In genomic region chr16:50242444-50242843, GRCm38 (mm10) we compare ENCODE assay signal across 18 mouse cellular contexts.
DNase-seq lines count a peak whose midpoint lies in the region; ATAC-seq and TF ChIP-seq lines count a peak whose summit lies in the region.
"Had no signal": no experiment of that assay in that cellular context is flagged by ENCODE, and none has a peak within 500 bp of the region (broad histone marks: within the 10 kb centered on the region; RNA-seq: fewer than 3 reads in every experiment).

No protein-coding gene starts in this region.

- ATAC-seq in intestine, postnatal 0 days: no peak
- no peak for ATAC-seq in intestine, embryonic 15.5 days
- ATAC-seq in liver, postnatal 0 days: no peak
- no peak for ATAC-seq in liver, embryonic 11.5 days (replicated peaks; ENCODE audit: low FRiP score)
- ATAC-seq: activated CD4-positive, CD25-positive, alpha-beta regulatory T cell, adult 4 months; forebrain, embryonic 13.5 days; inflammation-experienced regulatory T-cells, adult 6 months; midbrain, embryonic 13.5 days had no signal

- H3K4me1 ChIP-seq in intestine, postnatal 0 days (replicated peaks; ENCODE audit: control insufficient read depth, insufficient read depth, low read length): no peaks in the 10 kb centered on the region
- no peaks in the 10 kb centered on the region for H3K4me1 ChIP-seq in intestine, embryonic 15.5 days (replicated peaks)
- no peaks in the 10 kb centered on the region for H3K4me1 ChIP-seq in liver, postnatal 0 days (ENCODE audit: insufficient read depth)
- no peaks in the 10 kb centered on the region for H3K4me1 ChIP-seq in liver, embryonic 11.5 days (replicated peaks; ENCODE audit: control insufficient read depth, insufficient read depth, low read length)
- H3K4me1 ChIP-seq: embryonic facial prominence, embryonic 13.5 days; forebrain, embryonic 13.5 days; heart, embryonic 12.5 days; midbrain, embryonic 13.5 days; neural tube, embryonic 15.5 days had no signal

- no peaks in the 10 kb centered on the region for H3K27me3 ChIP-seq in intestine, postnatal 0 days (replicated peaks; ENCODE audit: control insufficient read depth, insufficient read depth, low read length)
- H3K27me3 ChIP-seq in intestine, embryonic 15.5 days (replicated peaks): no peaks in the 10 kb centered on the region
- no peaks in the 10 kb centered on the region for H3K27me3 ChIP-seq in liver, postnatal 0 days (ENCODE audit: insufficient read depth, low read length)
- no peaks in the 10 kb centered on the region for H3K27me3 ChIP-seq in liver, embryonic 11.5 days (replicated peaks; ENCODE audit: control insufficient read depth, insufficient read depth, low read length)
- H3K27me3 ChIP-seq: embryonic facial prominence, embryonic 13.5 days; forebrain, embryonic 13.5 days; heart, embryonic 12.5 days; midbrain, embryonic 13.5 days; neural tube, embryonic 15.5 days had no signal

- H3K36me3 ChIP-seq in intestine, postnatal 0 days (ENCODE audit: control insufficient read depth, insufficient read depth): no peaks in the 10 kb centered on the region; the same call in 1 of the 2 replicates
- H3K36me3 ChIP-seq in intestine, embryonic 15.5 days: no peaks in the 10 kb centered on the region
- peaks cover 3% of the 10 kb centered on the region; the same call in 1 of the 2 replicates for H3K36me3 ChIP-seq in liver, postnatal 0 days (replicated peaks; ENCODE audit: insufficient read depth, low read length)
- H3K36me3 ChIP-seq in liver, embryonic 11.5 days (ENCODE audit: control insufficient read depth, insufficient read depth, low read length): no peaks in the 10 kb centered on the region
- H3K36me3 ChIP-seq: midbrain, embryonic 13.5 days; neural tube, embryonic 15.5 days had no signal

- WGBS in intestine, postnatal 0 days: 77% methylated on average over 4 of the region's 4 CpGs
- 73% methylated on average over 4 of the region's 4 CpGs for WGBS in intestine, embryonic 15.5 days
- WGBS in liver, postnatal 0 days (ENCODE audit: insufficient replicate concordance): 70% methylated on average over 4 of the region's 4 CpGs
- WGBS in liver, embryonic 11.5 days: 67% methylated on average over 4 of the region's 4 CpGs

- H3K27ac ChIP-seq in intestine, postnatal 0 days (ENCODE audit: low read depth, low read length): no peak overlapping the region
- H3K27ac ChIP-seq in intestine, embryonic 15.5 days: no peak overlapping the region
- no peak overlapping the region for H3K27ac ChIP-seq in liver, postnatal 0 days (ENCODE audit: low read depth)
- no peak overlapping the region for H3K27ac ChIP-seq in liver, embryonic 11.5 days (ENCODE audit: low read depth, low read length)
- H3K27ac ChIP-seq: embryonic facial prominence, embryonic 13.5 days; forebrain, embryonic 13.5 days; midbrain, embryonic 13.5 days; neural tube, embryonic 15.5 days had no signal

- H3K9ac ChIP-seq in intestine, postnatal 0 days (ENCODE audit: low read depth, low read length): no peak overlapping the region
- H3K9ac ChIP-seq in intestine, embryonic 15.5 days: no peak overlapping the region
- H3K9ac ChIP-seq in liver, postnatal 0 days (replicated peaks): no peak overlapping the region
- no peak overlapping the region for H3K9ac ChIP-seq in liver, embryonic 11.5 days (ENCODE audit: low read depth, low read length)
- H3K9ac ChIP-seq: embryonic facial prominence, embryonic 13.5 days; forebrain, embryonic 13.5 days; heart, embryonic 12.5 days; midbrain, embryonic 13.5 days; neural tube, embryonic 15.5 days had no signal

- H3K4me2 ChIP-seq in intestine, postnatal 0 days (replicated peaks; ENCODE audit: low read depth): no peak overlapping the region
- H3K4me2 ChIP-seq in intestine, embryonic 15.5 days (replicated peaks): no peak overlapping the region
- H3K4me2 ChIP-seq in liver, postnatal 0 days (ENCODE audit: low read depth, low read length): no peak overlapping the region
- no peak overlapping the region for H3K4me2 ChIP-seq in liver, embryonic 11.5 days
- H3K4me2 ChIP-seq: embryonic facial prominence, embryonic 13.5 days; forebrain, embryonic 13.5 days; heart, embryonic 12.5 days; midbrain, embryonic 13.5 days; neural tube, embryonic 15.5 days had no signal

- H3K4me3 ChIP-seq in intestine, postnatal 0 days (ENCODE audit: low read depth, low read length): no peak overlapping the region
- no peak overlapping the region for H3K4me3 ChIP-seq in intestine, embryonic 15.5 days (replicated peaks)
- H3K4me3 ChIP-seq in liver, postnatal 0 days (ENCODE audit: low read depth, low read length): no peak overlapping the region
- H3K4me3 ChIP-seq in liver, embryonic 11.5 days (ENCODE audit: low read depth, low read length): no peak overlapping the region
- H3K4me3 ChIP-seq: embryonic facial prominence, embryonic 13.5 days; forebrain, embryonic 13.5 days; heart, embryonic 12.5 days; midbrain, embryonic 13.5 days; neural tube, embryonic 15.5 days had no signal

- TF ChIP-seq EP300 in liver, postnatal 0 days (IDR thresholded peaks at IDR 0.05; ENCODE audit: low read depth): no peak

- H3K9me3 ChIP-seq in intestine, postnatal 0 days (ENCODE audit: control insufficient read depth): no peaks in the 10 kb centered on the region
- H3K9me3 ChIP-seq in intestine, embryonic 15.5 days: no peaks in the 10 kb centered on the region
- H3K9me3 ChIP-seq in liver, postnatal 0 days (ENCODE audit: low read length): no peaks in the 10 kb centered on the region
- no peaks in the 10 kb centered on the region for H3K9me3 ChIP-seq in liver, embryonic 11.5 days (ENCODE audit: control insufficient read depth, low read length)
- H3K9me3 ChIP-seq: embryonic facial prominence, embryonic 13.5 days; forebrain, embryonic 13.5 days; G1E; heart, embryonic 12.5 days; midbrain, embryonic 13.5 days; neural tube, embryonic 15.5 days had no signal

- TF ChIP-seq CTCF in intestine, postnatal 0 days (IDR thresholded peaks at IDR 0.05; ENCODE audit: low read depth): peak; percentile 48
- peak; percentile 19; the same call in 1 of the 2 replicates for TF ChIP-seq CTCF in liver, postnatal 0 days (IDR thresholded peaks at IDR 0.05; ENCODE audit: low read depth)

- DNase-seq in cerebellum, postnatal 14 days: peak; percentile 6 to 9
- DNase-seq in cerebellum, adult 11 months: no peak
- DNase-seq in liver, postnatal 0 days: no peak
- no peak for DNase-seq in liver, embryonic 11.5 days (ENCODE audit: low spot score)
- DNase-seq in ES-CJ7 (ENCODE audit: low read depth, low spot score): peak; percentile 4
- DNase-seq in cerebellum, adult 9-11 months: no peak
- DNase-seq: cerebellum, adult 8-10 months; gastrocnemius, postnatal 25 days had no signal

Comparison
In these comparisons a context has a peak if more than half of its experiments do, and no peak if none do; other contexts are left out.
1. DNase-seq: peak in cerebellum, postnatal 14 days (2 of 2) and ES-CJ7 (single experiment); none in cerebellum, adult 11 months (single experiment), liver, postnatal 0 days (single experiment), liver, embryonic 11.5 days (single experiment) and cerebellum, adult 9-11 months (single experiment).